Mouse (Mus musculus) forebrain, embryonic 14.5 days (tissue): ENCODE results near the gene Casp9. TPM values are rescaled to one million over a fixed set of nuclear protein-coding genes. Genes with fewer than 3 reads are reported as not detected.

ENCODE experiments used
- ATAC-seq: fragments of 200-750 bp; cut with Nextera tagmentation; 2 replicates; pipeline ENCODE4 v1.8.0; 2017; ENCODE audit warnings: mild to moderate bottlenecking, moderate library complexity
- DNase-seq: peaks from one replicate; pipeline ENCODE4 v3.0.0-alpha.2; 2015; ENCODE audit warnings: low spot score
- H3K27ac ChIP-seq: fragments of 300-500 bp; sonication (generic); 2 replicates; pipeline ENCODE4 v1.5.1; 2014; ENCODE audit warnings: low read depth, mild to moderate bottlenecking, control low read depth, low read length, moderate library complexity
- H3K27me3 ChIP-seq: fragments of 300-500 bp; sonication (generic); replicated peaks from 2 replicates; pipeline ENCODE4 v1.6.1; 2014; ENCODE audit warnings: low read length, control low read depth, mixed read lengths; ENCODE audit not compliant: control insufficient read depth, insufficient read depth
- H3K36me3 ChIP-seq: fragments of 300-500 bp; sonication (generic); 2 replicates; pipeline ENCODE4 v1.6.1; 2014; ENCODE audit warnings: low read length, control low read depth; ENCODE audit not compliant: control insufficient read depth, insufficient read depth
- H3K4me1 ChIP-seq: fragments of 300-500 bp; sonication (generic); 2 replicates; pipeline ENCODE4 v1.6.1; 2014; ENCODE audit warnings: antibody characterized with exemption, low read length, control low read depth; ENCODE audit not compliant: control insufficient read depth, insufficient read depth
- H3K4me2 ChIP-seq: fragments of 300-500 bp; sonication (generic); 2 replicates; pipeline ENCODE4 v1.6.1; 2014; ENCODE audit warnings: mild to moderate bottlenecking, control low read depth, low read length
- H3K4me3 ChIP-seq: fragments of 300-500 bp; sonication (generic); 2 replicates; pipeline ENCODE4 v1.5.1; 2014; ENCODE audit warnings: low read depth, low read length, control low read depth
- H3K9ac ChIP-seq: fragments of 300-500 bp; sonication (generic); 2 replicates; pipeline ENCODE4 v1.6.1; 2014; ENCODE audit warnings: mild to moderate bottlenecking, low read length, control low read depth, moderate library complexity
- H3K9me3 ChIP-seq: fragments of 300-500 bp; sonication (generic); replicated peaks from 2 replicates; pipeline ENCODE4 v1.6.1; 2016; ENCODE audit warnings: low read length, control low read depth, mixed read lengths; ENCODE audit not compliant: control insufficient read depth
- WGBS: fragments of 180-500 bp; shearing (Covaris S2); extraction: QIAGEN DNeasy Blood & Tissue Kit; methylation state at CpG from one replicate; pipeline ENCODE4 v1.1.7; 2014; 5-methylcytosine and 5-hydroxymethylcytosine counted together
- polyA plus RNA-seq: library from polyadenylated mRNA; unstranded; fragments of >200 nt; fragmentation: Nextera tagmentation; extraction: Ambion mirVana; gene quantifications from 2 replicates; pipeline ENCODE4 v1.2.1, GENCODE M21; 2014

Gene Casp9
- polyA plus RNA-seq, 1 experiment from 2014 or later: 8.3 TPM

GRCm38 (mm10) chr4:141833911-141834310, 40.5 kb downstream of the Casp9 start:
- Histone ChIP-seq H3K9ac (no peak overlapping the region), H3K27me3 (no peaks in the 10 kb centered on the region), H3K4me2 (no peak overlapping the region), H3K4me1 (no peaks in the 10 kb centered on the region), H3K36me3 (no peaks in the 10 kb centered on the region), H3K27ac (no peak overlapping the region), H3K9me3 (no peaks in the 10 kb centered on the region), H3K4me3 (no peak overlapping the region)
- 55% methylated on average over 1 of the region's 1 CpGs for WGBS
- DNase-seq (no peak), ATAC-seq (no peak)

GRCm38 (mm10) chr4:141834536-141835095, 41.2 kb downstream of the Casp9 start:
- no peaks in the 10 kb centered on the region for H3K4me1 ChIP-seq
- ATAC-seq: no peak
- 66% methylated on average over 5 of the region's 5 CpGs for WGBS
- no peak overlapping the region for H3K4me2 ChIP-seq
- no peaks in the 10 kb centered on the region for H3K9me3 ChIP-seq
- no peak overlapping the region for H3K27ac ChIP-seq
- no peaks in the 10 kb centered on the region for H3K27me3 ChIP-seq
- no peaks in the 10 kb centered on the region for H3K36me3 ChIP-seq
- H3K4me3 ChIP-seq: no peak overlapping the region
- no peak for DNase-seq
- H3K9ac ChIP-seq: no peak overlapping the region

GRCm38 (mm10) chr4:141845999-141846398, 52.6 kb downstream of the Casp9 start, which contains the start of gene Ctrc:
TSS of gene Ctrc (minus strand) at chr4:141846359.
- H3K4me1 ChIP-seq: no peaks in the 10 kb centered on the region
- no peak for ATAC-seq
- H3K4me3 ChIP-seq: no peak within 1 kb of the TSS
- no peak within 1 kb of the TSS for H3K4me2 ChIP-seq
- 84% methylated on average over 6 of the region's 6 CpGs for WGBS
- DNase-seq: no peak
- H3K9me3 ChIP-seq: no peaks in the 10 kb centered on the region
- H3K27me3 ChIP-seq: no peaks in the 10 kb centered on the region
- H3K27ac ChIP-seq: no peak within 1 kb of the TSS
- no peak within 1 kb of the TSS for H3K9ac ChIP-seq
- H3K36me3 ChIP-seq: no peaks in the 10 kb centered on the region

GRCm38 (mm10) chr4:141853437-141853836, 60.0 kb downstream of the Casp9 start:
- 74% methylated on average over 9 of the region's 9 CpGs for WGBS
- ATAC-seq (no peak), DNase-seq (peak; percentile 77)
- H3K27ac ChIP-seq: no peak overlapping the region
- H3K36me3 ChIP-seq: no peaks in the 10 kb centered on the region
- no peak overlapping the region for H3K4me2 ChIP-seq
- H3K9me3 ChIP-seq: no peaks in the 10 kb centered on the region
- no peaks in the 10 kb centered on the region for H3K4me1 ChIP-seq
- no peak overlapping the region for H3K4me3 ChIP-seq
- no peaks in the 10 kb centered on the region for H3K27me3 ChIP-seq
- no peak overlapping the region for H3K9ac ChIP-seq

GRCm38 (mm10) chr4:141857422-141857930, 64.1 kb downstream of the Casp9 start:
- Histone ChIP-seq H3K4me1 (no peaks in the 10 kb centered on the region), H3K9ac (no peak overlapping the region), H3K4me3 (no peak overlapping the region), H3K9me3 (no peaks in the 10 kb centered on the region), H3K27me3 (no peaks in the 10 kb centered on the region), H3K36me3 (peaks cover 30% of the 10 kb centered on the region), H3K4me2 (no peak overlapping the region), H3K27ac (peak overlapping the region; percentile 30; the same call in 1 of the 2 replicates)
- 9% methylated on average over 10 of the region's 10 CpGs for WGBS
- ATAC-seq (peak; percentile 85), DNase-seq (peak; percentile 86)

- no peak overlapping the region for H3K27ac ChIP-seq
- H3K4me3 ChIP-seq: no peak overlapping the region
- 90% methylated on average over 20 of the region's 20 CpGs for WGBS
- DNase-seq (no peak), ATAC-seq (no peak)
- peaks cover 30% of the 10 kb centered on the region for H3K36me3 ChIP-seq
- no peak overlapping the region for H3K9ac ChIP-seq
- H3K4me2 ChIP-seq: no peak overlapping the region
- no peaks in the 10 kb centered on the region for H3K4me1 ChIP-seq
- no peaks in the 10 kb centered on the region for H3K27me3 ChIP-seq
- H3K9me3 ChIP-seq: no peaks in the 10 kb centered on the region
These were observed 65.1 kb downstream of the Casp9 start for GRCm38 (mm10) chr4:141858501-141858900.

- 90% methylated on average over 14 of the region's 14 CpGs for WGBS
- DNase-seq (no peak), ATAC-seq (no peak)
- no peaks in the 10 kb centered on the region for H3K9me3 ChIP-seq
- H3K4me3 ChIP-seq: no peak overlapping the region
- H3K27ac ChIP-seq: no peak overlapping the region
- H3K4me2 ChIP-seq: no peak overlapping the region
- no peaks in the 10 kb centered on the region for H3K4me1 ChIP-seq
- no peak overlapping the region for H3K9ac ChIP-seq
- H3K27me3 ChIP-seq: no peaks in the 10 kb centered on the region
- H3K36me3 ChIP-seq: peaks cover 30% of the 10 kb centered on the region
These were observed 65.9 kb downstream of the Casp9 start for GRCm38 (mm10) chr4:141859351-141859750.

GRCm38 (mm10) chr4:141860246-141860841, 66.9 kb downstream of the Casp9 start:
- Histone ChIP-seq H3K27me3 (no peaks in the 10 kb centered on the region), H3K36me3 (peaks cover 32% of the 10 kb centered on the region), H3K9me3 (no peaks in the 10 kb centered on the region), H3K27ac (no peak overlapping the region), H3K9ac (no peak overlapping the region), H3K4me2 (no peak overlapping the region), H3K4me1 (no peaks in the 10 kb centered on the region), H3K4me3 (no peak overlapping the region)
- ATAC-seq (no peak), DNase-seq (no peak)
- WGBS: 74% methylated on average over 19 of the region's 19 CpGs

GRCm38 (mm10) chr4:141861591-141862295, 68.3 kb downstream of the Casp9 start:
- ATAC-seq (no peak), DNase-seq (no peak)
- peaks cover 36% of the 10 kb centered on the region for H3K36me3 ChIP-seq
- no peak overlapping the region for H3K4me3 ChIP-seq
- H3K9me3 ChIP-seq: no peaks in the 10 kb centered on the region
- no peak overlapping the region for H3K4me2 ChIP-seq
- no peaks in the 10 kb centered on the region for H3K27me3 ChIP-seq
- peaks cover 1% of the 10 kb centered on the region for H3K4me1 ChIP-seq
- 92% methylated on average over 17 of the region's 17 CpGs for WGBS
- no peak overlapping the region for H3K9ac ChIP-seq
- H3K27ac ChIP-seq: no peak overlapping the region
